Mouse (Mus musculus) gastrocnemius, adult 2 months (tissue): ENCODE results near the gene Sh2b3. TPM values are rescaled to one million over a fixed set of nuclear protein-coding genes. Genes with fewer than 3 reads are reported as not detected.

Source experiments
- DNase-seq: peaks from one replicate; pipeline ENCODE4 v3.0.0; 2022
- H3K27ac ChIP-seq: fragments of 200-600 bp; 2 replicates; pipeline ENCODE4 v1.8.1; 2022; ENCODE audit warnings: mild to moderate bottlenecking
- H3K4me3 ChIP-seq: fragments of 200-600 bp; 2 replicates; pipeline ENCODE4 v1.8.1; 2022; ENCODE audit warnings: mild to moderate bottlenecking, moderate library complexity
- CTCF ChIP-seq: fragments of 200-600 bp; IDR thresholded peaks from 2 replicates; pipeline ENCODE4 v1.8.1; 2022; ENCODE audit warnings: antibody characterized with exemption, mild to moderate bottlenecking, moderate library complexity
- intact Hi-C: fragments of 180-260 bp; cut with DNase I; formaldehyde crosslinking; loops from one replicate; pipeline ENCODE4 v1.15.1; 2025
- microRNA-seq: library from miRNA; unstranded; fragments of <30 nt; microRNA quantifications from one replicate; pipeline ENCODE4 v1.2.0, GENCODE M21; 2021
- total RNA-seq, 2 experiments: library from RNA; stranded (reverse); gene quantifications; 2 replicates each; pipeline ENCODE4 v1.2.3; 2021

Gene Sh2b3
- total RNA-seq, 2 experiments from 2014 or later, result 11.9 to 15.4 TPM

DNA sequence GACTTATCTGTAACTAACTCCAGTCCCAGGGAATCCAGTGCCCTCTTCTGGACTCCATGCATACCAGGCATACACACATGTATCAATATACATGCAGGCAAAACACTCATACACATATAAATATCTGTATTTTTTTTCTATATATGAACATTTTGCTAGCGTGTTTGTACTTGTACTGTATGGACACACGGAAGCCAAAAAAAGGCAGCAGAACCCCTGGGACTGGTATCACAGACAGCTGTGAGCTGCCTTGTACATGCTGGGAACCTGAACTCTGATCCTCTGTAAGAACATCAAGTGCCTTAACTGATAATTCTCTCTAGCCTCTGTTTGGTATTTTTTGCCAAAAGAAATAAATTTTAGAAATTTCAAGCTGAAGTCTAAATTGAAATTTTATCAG, 39.0 kb downstream of the Sh2b3 start:
- no peak for DNase-seq
- intact Hi-C loops, result loop anchor here (10.0 kb wide), 1 partner anchor 46 kb away; the partner anchor contains the start of gene Pheta1
- TF ChIP-seq CTCF, result no peak
- no peak overlapping the region for H3K27ac ChIP-seq
- H3K4me3 ChIP-seq, result no peak overlapping the region

DNA sequence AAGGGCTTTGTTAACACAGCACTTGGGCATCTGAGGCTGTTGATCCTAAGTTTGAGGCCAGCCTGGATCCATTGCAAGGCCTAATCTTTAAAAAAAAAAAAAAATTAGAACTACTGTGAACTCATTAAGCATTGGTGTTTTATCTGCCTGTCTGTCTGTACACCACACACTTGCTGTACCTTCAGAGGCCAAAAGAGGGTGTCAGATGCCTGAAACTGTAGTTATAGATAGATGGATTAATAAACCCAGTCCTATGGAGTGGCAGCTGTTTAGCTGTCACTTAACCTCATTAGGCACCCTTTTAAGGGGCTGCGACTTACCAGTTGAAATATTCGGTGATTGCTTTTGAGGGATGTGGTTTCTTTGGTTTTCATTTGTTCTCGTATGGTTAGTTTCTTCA, 41.6 kb downstream of the Sh2b3 start:
- Histone ChIP-seq H3K4me3 (no peak overlapping the region), H3K27ac (no peak overlapping the region)
- intact Hi-C loops, result loop anchor here (10.0 kb wide), 1 partner anchor 49 kb away; the partner anchor contains the start of gene Pheta1
- TF ChIP-seq CTCF, result peak; percentile 46; the same call in 1 of the 2 replicates
- DNase-seq, result no peak

DNA sequence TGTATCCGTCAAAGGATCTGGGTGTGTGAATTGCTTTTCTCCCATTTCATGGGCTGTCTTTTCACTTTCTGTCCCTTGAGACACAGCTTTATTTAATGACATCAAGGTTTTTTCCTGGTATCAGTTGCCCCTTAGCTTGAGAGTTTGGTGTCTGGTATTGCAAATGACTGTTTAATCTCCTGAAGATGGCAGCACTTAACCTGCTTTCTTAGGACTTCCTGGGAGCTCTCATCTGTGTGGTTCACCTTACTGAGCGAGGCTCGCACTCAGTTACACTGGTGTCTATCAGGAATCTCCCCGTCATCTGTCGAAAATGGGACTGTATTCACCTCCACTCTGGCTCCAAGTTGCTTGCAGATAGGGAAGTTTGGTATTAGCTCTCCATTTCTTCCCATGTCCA, 46.4 kb downstream of the Sh2b3 start:
- Histone ChIP-seq H3K27ac (no peak overlapping the region), H3K4me3 (no peak overlapping the region)
- no peak for DNase-seq
- intact Hi-C loops, result loop anchor here (10.0 kb wide), 1 partner anchor 54 kb away; the partner anchor contains the start of gene Pheta1
- TF ChIP-seq CTCF, result peak; percentile 33

- no peak overlapping the region for H3K4me3 ChIP-seq
- peak overlapping the region; percentile 56 for H3K27ac ChIP-seq
- peak; percentile 19; the same call in 1 of the 2 replicates for TF ChIP-seq CTCF
- intact Hi-C loops, result loop anchor here (5.0 kb wide), 1 partner anchor 72 kb away; the partner anchor contains the start of gene Atxn2
- DNase-seq, result peak; percentile 63
Measured at GRCm38 (mm10) chr5:121783862-121784500, 53.5 kb downstream of the Sh2b3 start.

DNA sequence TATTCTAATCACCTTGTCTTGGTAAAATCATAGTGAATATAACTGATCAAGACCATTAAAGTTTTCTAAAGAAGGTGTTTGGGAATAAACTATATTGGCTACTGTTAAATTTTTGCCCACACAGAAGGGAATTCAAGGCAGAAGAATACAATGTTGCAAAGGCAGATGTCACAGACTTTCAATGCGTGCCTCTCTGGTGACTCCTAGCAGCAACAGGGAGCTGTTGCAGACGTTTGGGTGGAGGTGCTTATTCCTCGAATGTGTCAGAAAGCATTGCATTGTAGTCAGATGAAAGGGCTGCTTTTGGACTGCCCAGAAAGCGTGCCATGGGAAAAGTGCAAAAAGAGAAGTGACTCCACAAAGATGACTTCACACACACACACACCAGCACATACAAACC, 55.0 kb downstream of the Sh2b3 start:
- TF ChIP-seq CTCF, result peak; percentile 36; the same call in 1 of the 2 replicates
- intact Hi-C loops, result loop anchor here (5.0 kb wide), 1 partner anchor 70 kb away; the partner anchor contains the start of gene Atxn2
- no peak for DNase-seq
- H3K27ac ChIP-seq, result no peak overlapping the region
- no peak overlapping the region for H3K4me3 ChIP-seq

GRCm38 (mm10) chr5:121780180-121780579, 57.3 kb downstream of the Sh2b3 start:
- no peak for DNase-seq
- intact Hi-C loops, result loop anchor here (5.0 kb wide), 1 partner anchor 68 kb away; the partner anchor contains the start of gene Atxn2
- no peak overlapping the region for H3K4me3 ChIP-seq
- TF ChIP-seq CTCF, result no peak
- H3K27ac ChIP-seq, result no peak overlapping the region

GRCm38 (mm10) chr5:121778485-121779119, 58.8 kb downstream of the Sh2b3 start:
- intact Hi-C loops, result no loop called here
- no peak for TF ChIP-seq CTCF

GRCm38 (mm10) chr5:121771611-121772010, 65.8 kb downstream of the Sh2b3 start:
- intact Hi-C loops, result no loop called here
- TF ChIP-seq CTCF, result no peak
- no peak overlapping the region for H3K4me3 ChIP-seq
- no peak overlapping the region for H3K27ac ChIP-seq
- no peak for DNase-seq

More at GRCm38 (mm10) chr5:121778485-121779119, 58.8 kb downstream of the Sh2b3 start:
- DNase-seq, result no peak
- Histone ChIP-seq H3K27ac (no peak overlapping the region), H3K4me3 (no peak overlapping the region)

DNA sequence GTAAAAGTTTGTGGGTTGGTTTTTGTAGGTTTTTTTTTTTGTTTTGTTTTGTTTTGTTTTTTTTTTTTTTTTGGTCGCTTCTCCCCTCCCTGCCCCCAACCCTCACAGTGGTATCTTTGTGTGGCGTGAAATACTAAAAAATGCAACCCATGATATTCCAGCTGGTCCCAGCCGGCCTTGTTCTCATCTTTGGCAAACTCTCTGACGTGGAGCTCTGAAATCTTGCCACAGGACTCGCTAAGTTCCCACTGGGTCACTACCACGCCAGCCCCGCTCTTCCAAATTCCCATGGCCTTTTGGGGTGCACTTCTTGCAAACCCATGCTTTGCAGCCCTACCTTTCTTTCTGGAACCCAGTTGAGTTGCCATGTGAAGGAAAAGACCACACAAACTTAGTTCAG, 67.6 kb downstream of the Sh2b3 start:
- TF ChIP-seq CTCF, result no peak
- DNase-seq, result peak; percentile 24
- intact Hi-C loops, result no loop called here
- Histone ChIP-seq H3K27ac (no peak overlapping the region), H3K4me3 (no peak overlapping the region)

- TF ChIP-seq CTCF, result no peak
- no peak for DNase-seq
- Histone ChIP-seq H3K27ac (no peak overlapping the region), H3K4me3 (no peak overlapping the region)
- intact Hi-C loops, result no loop called here
Measured at GRCm38 (mm10) chr5:121767564-121767963, 69.9 kb downstream of the Sh2b3 start.

GRCm38 (mm10) chr5:121766038-121766773, 71.2 kb downstream of the Sh2b3 start:
- no peak overlapping the region for H3K4me3 ChIP-seq
- intact Hi-C loops, result no loop called here
- peak; percentile 39 for TF ChIP-seq CTCF
- no peak overlapping the region; the same call in 1 of the 2 replicates for H3K27ac ChIP-seq
- no peak for DNase-seq

Small RNA genes within 50 kb of the gene (microRNA-seq; reads per million reads assigned to microRNA genes)
- not detected for gene Mir7031

Other genes with a start within 250 kb of the Sh2b3 start
- 100 to 1,000 TPM; 116 to 287 TPM for gene Aldh2, start 243.8 kb downstream of the Sh2b3 start, total RNA-seq
- 10 to 100 TPM; 23.3 to 34.5 TPM for gene Acad12, start 218.7 kb downstream of the Sh2b3 start, total RNA-seq
- 10 to 100 TPM in 1 of 2 experiments, 1 to 10 TPM in 1; 9.1 to 14.9 TPM for gene Acad10, start 177.1 kb downstream of the Sh2b3 start, total RNA-seq
- gene Brap, start 177.1 kb downstream of the Sh2b3 start, total RNA-seq, result 10 to 100 TPM; 31.5 to 35.5 TPM
- gene Atxn2, start 126.3 kb downstream of the Sh2b3 start, total RNA-seq, result 100 to 1,000 TPM in 1 of 2 experiments, 10 to 100 TPM in 1; 94.6 to 117 TPM
- gene Pheta1, start 11.3 kb upstream of the Sh2b3 start, total RNA-seq, result 1 to 10 TPM; 4.7 to 6.4 TPM
- gene Cux2, start 212.5 kb upstream of the Sh2b3 start, total RNA-seq, result 1 to 10 TPM; 3.9 to 6.0 TPM